Mouse (Mus musculus) hindbrain, embryonic 15.5 days (tissue): Measurements from ENCODE around the gene Foxred2. TPM values are rescaled to one million over a fixed set of nuclear protein-coding genes. Genes with fewer than 3 reads are reported as not detected.

ENCODE experiments used
- ATAC-seq: fragments of 200-750 bp; cut with Nextera tagmentation; 2 replicates; pipeline ENCODE4 v1.8.0; 2017; ENCODE audit warnings: low read depth, moderate number of reproducible peaks, moderate TSS enrichment; ENCODE audit not compliant: low FRiP score
- H3K27ac ChIP-seq: fragments of 300-500 bp; sonication (generic); replicated peaks from 2 replicates; pipeline ENCODE4 v1.5.1; 2015; ENCODE audit warnings: mild to moderate bottlenecking, inconsistent platforms
- H3K27me3 ChIP-seq: fragments of 300-500 bp; sonication (generic); 2 replicates; pipeline ENCODE4 v1.6.1; 2015; ENCODE audit warnings: control low read depth, inconsistent platforms
- H3K36me3 ChIP-seq: fragments of 300-500 bp; sonication (generic); 2 replicates; pipeline ENCODE4 v1.6.1; 2015; ENCODE audit warnings: control low read depth, inconsistent platforms
- H3K4me1 ChIP-seq: fragments of 300-500 bp; sonication (generic); replicated peaks from 2 replicates; pipeline ENCODE4 v1.6.1; 2015; ENCODE audit warnings: control low read depth, inconsistent platforms
- H3K4me2 ChIP-seq: fragments of 300-500 bp; sonication (generic); 2 replicates; pipeline ENCODE4 v1.6.1; 2015; ENCODE audit warnings: moderate library complexity, mild to moderate bottlenecking, inconsistent platforms
- H3K4me3 ChIP-seq: fragments of 300-500 bp; sonication (generic); 2 replicates; pipeline ENCODE4 v1.5.1; 2015; ENCODE audit warnings: mild to moderate bottlenecking, inconsistent platforms
- H3K9ac ChIP-seq: fragments of 300-500 bp; sonication (generic); 2 replicates; pipeline ENCODE4 v1.6.1; 2015; ENCODE audit warnings: inconsistent platforms
- H3K9me3 ChIP-seq: fragments of 300-500 bp; sonication (generic); 2 replicates; pipeline ENCODE4 v1.6.1; 2016; ENCODE audit warnings: control low read depth, inconsistent platforms
- WGBS: fragments of 180-500 bp; shearing (Covaris S2); methylation state at CpG from one replicate; pipeline ENCODE4 v1.1.7; 2015; 5-methylcytosine and 5-hydroxymethylcytosine counted together
- polyA plus RNA-seq: library from polyadenylated mRNA; unstranded; fragments of >200 nt; fragmentation: Nextera tagmentation; extraction: Ambion mirVana; gene quantifications from 2 replicates; pipeline ENCODE4 v1.2.1, GENCODE M21; 2015

Gene Foxred2
- polyA plus RNA-seq, 1 experiment from 2014 or later = 9.1 TPM

DNA sequence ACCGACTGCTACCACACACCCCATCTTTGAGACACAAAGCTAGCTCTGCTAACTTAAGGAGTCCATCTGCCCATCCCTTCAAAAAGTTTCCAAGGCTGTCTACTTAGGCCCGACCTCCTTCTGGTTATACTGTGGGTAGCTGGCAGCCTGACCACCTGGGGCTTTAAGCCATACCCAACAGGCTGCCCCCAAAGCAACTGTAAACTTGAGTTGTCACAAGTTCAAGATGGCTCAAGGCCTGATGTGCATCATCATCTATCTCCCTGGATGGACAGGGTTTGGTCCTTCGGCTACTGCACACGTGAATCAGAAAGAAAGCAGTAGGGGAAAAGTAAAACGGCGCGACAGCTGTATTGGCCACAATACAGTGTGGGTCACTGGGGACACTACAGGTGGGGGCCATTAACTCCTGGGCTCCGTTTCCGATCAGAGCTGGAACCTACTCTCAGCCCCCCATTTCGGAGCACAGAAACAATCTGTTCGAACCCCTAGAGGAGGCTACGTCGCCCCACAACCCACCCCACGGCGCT, 13.5 kb upstream of the Foxred2 start:
- H3K27me3 ChIP-seq = no peaks in the 10 kb centered on the region
- H3K4me3 ChIP-seq = peak overlapping the region; percentile 90
- peak overlapping the region; percentile 90 for H3K4me2 ChIP-seq
- peaks cover 26% of the 10 kb centered on the region for H3K4me1 ChIP-seq
- peak overlapping the region; percentile 99 for H3K27ac ChIP-seq
- peak overlapping the region; percentile 94 for H3K9ac ChIP-seq
- H3K9me3 ChIP-seq = no peaks in the 10 kb centered on the region
- ATAC-seq = 0 out of 2 replicates have a peak, but pooled peaks have one; percentile 7
- WGBS = 3% methylated on average over 15 of the region's 15 CpGs
- H3K36me3 ChIP-seq = peaks cover 32% of the 10 kb centered on the region

GRCm38 (mm10) chr15:77965117-77965528, 8.6 kb upstream of the Foxred2 start:
- H3K9me3 ChIP-seq = no peaks in the 10 kb centered on the region
- 85% methylated on average over 9 of the region's 9 CpGs for WGBS

DNA sequence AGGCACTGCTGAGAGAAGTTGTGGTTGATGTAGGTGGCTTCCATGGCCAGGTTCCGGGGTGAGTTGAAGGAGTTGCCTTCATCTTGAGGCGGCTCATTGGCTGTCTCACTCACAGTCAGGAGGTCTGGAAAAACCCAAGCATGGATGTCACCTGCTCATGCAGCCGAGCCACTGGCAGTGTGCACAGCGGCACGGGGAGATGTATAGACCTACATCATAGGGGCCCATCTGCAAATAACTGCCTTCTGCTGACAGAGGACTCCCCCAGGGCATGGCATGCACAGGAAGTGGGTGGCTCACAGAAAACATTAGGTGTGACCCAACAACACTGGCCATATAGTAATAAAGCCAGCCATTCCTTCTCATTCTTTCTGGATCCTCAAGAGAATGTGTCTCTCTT, 5.9 kb upstream of the Foxred2 start:
- Histone ChIP-seq H3K9me3 (no peaks in the 10 kb centered on the region), H3K27ac (no peak overlapping the region), H3K27me3 (no peaks in the 10 kb centered on the region), H3K36me3 (peaks cover 87% of the 10 kb centered on the region), H3K4me2 (no peak overlapping the region), H3K9ac (no peak overlapping the region), H3K4me1 (no peaks in the 10 kb centered on the region; the same call in 1 of the 2 replicates), H3K4me3 (no peak overlapping the region)
- WGBS = 96% methylated on average over 5 of the region's 5 CpGs
- ATAC-seq = no peak

More at GRCm38 (mm10) chr15:77965117-77965528, 8.6 kb upstream of the Foxred2 start:
- Histone ChIP-seq H3K36me3 (peaks cover 81% of the 10 kb centered on the region), H3K9ac (no peak overlapping the region), H3K4me3 (no peak overlapping the region), H3K4me2 (no peak overlapping the region), H3K27ac (no peak overlapping the region), H3K4me1 (peaks cover 18% of the 10 kb centered on the region), H3K27me3 (no peaks in the 10 kb centered on the region)
- ATAC-seq = no peak

- 90% methylated on average over 6 of the region's 6 CpGs for WGBS
- Histone ChIP-seq H3K4me3 (no peak overlapping the region), H3K27me3 (no peaks in the 10 kb centered on the region), H3K9me3 (no peaks in the 10 kb centered on the region), H3K9ac (no peak overlapping the region), H3K27ac (no peak overlapping the region), H3K4me2 (no peak overlapping the region), H3K4me1 (peaks cover 15% of the 10 kb centered on the region), H3K36me3 (peaks cover 69% of the 10 kb centered on the region)
- no peak for ATAC-seq
Observed at GRCm38 (mm10) chr15:77960693-77961092, 4.2 kb upstream of the Foxred2 start.

GRCm38 (mm10) chr15:77958071-77958470, 1.5 kb upstream of the Foxred2 start:
- 70% methylated on average over 3 of the region's 3 CpGs for WGBS

GRCm38 (mm10) chr15:77957625-77958024, 1.1 kb upstream of the Foxred2 start:
- Histone ChIP-seq H3K9ac (no peak overlapping the region), H3K4me3 (no peak overlapping the region), H3K27me3 (no peaks in the 10 kb centered on the region), H3K4me1 (peaks cover 35% of the 10 kb centered on the region), H3K36me3 (peaks cover 41% of the 10 kb centered on the region), H3K9me3 (no peaks in the 10 kb centered on the region), H3K4me2 (no peak overlapping the region), H3K27ac (no peak overlapping the region)
- ATAC-seq = no peak
- 49% methylated on average over 5 of the region's 5 CpGs for WGBS

More at GRCm38 (mm10) chr15:77958071-77958470, 1.5 kb upstream of the Foxred2 start:
- Histone ChIP-seq H3K36me3 (peaks cover 43% of the 10 kb centered on the region), H3K9ac (no peak overlapping the region), H3K27ac (no peak overlapping the region), H3K4me2 (no peak overlapping the region), H3K4me3 (no peak overlapping the region), H3K4me1 (peaks cover 35% of the 10 kb centered on the region), H3K27me3 (no peaks in the 10 kb centered on the region), H3K9me3 (no peaks in the 10 kb centered on the region)
- ATAC-seq = no peak

- peak; percentile 55 for ATAC-seq
- Histone ChIP-seq H3K9me3 (no peaks in the 10 kb centered on the region), H3K27me3 (no peaks in the 10 kb centered on the region), H3K4me1 (peaks cover 35% of the 10 kb centered on the region), H3K36me3 (peaks cover 33% of the 10 kb centered on the region), H3K4me3 (peak overlapping the region; percentile 60), H3K9ac (peak overlapping the region; percentile 63), H3K4me2 (peak overlapping the region; percentile 96), H3K27ac (peak overlapping the region; percentile 79)
- 9% methylated on average over 52 of the region's 52 CpGs for WGBS
Observed at GRCm38 (mm10) chr15:77955440-77956403, 800 bp downstream of the Foxred2 start.

GRCm38 (mm10) chr15:77954362-77954761, 2.2 kb downstream of the Foxred2 start:
- H3K9me3 ChIP-seq = no peaks in the 10 kb centered on the region
- H3K4me1 ChIP-seq = peaks cover 35% of the 10 kb centered on the region
- H3K4me3 ChIP-seq = no peak overlapping the region
- H3K9ac ChIP-seq = 0 out of 2 replicates have a peak overlapping the region, but pooled peaks have one; percentile 22
- H3K27ac ChIP-seq = no peak overlapping the region
- WGBS = 89% methylated on average over 2 of the region's 2 CpGs
- peaks cover 20% of the 10 kb centered on the region for H3K36me3 ChIP-seq
- peak overlapping the region; percentile 35 for H3K4me2 ChIP-seq
- no peaks in the 10 kb centered on the region for H3K27me3 ChIP-seq
- no peak for ATAC-seq

DNA sequence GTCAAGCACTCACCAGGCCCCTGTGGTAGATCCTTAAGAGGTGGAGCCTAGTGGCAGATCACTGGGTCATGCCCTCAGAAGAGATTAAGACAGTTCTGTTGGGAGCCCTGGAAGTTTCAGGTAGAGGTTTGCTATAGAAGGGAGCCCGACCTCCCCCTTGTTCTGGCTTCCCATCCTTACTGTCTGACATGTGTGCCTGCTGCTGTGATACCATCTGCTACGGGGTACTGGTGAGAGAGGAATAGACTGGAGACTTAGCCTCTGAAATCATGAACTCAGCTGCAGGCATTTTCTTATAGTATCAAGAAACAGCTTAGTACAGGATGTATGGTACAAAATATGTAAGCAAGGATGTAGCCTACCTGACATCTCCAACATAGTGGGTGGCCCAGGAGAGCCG, 3.6 kb downstream of the Foxred2 start:
- H3K27ac ChIP-seq = no peak overlapping the region
- WGBS = 88% methylated on average over 3 of the region's 3 CpGs
- no peak overlapping the region for H3K9ac ChIP-seq
- no peaks in the 10 kb centered on the region for H3K27me3 ChIP-seq
- no peak overlapping the region for H3K4me3 ChIP-seq
- H3K36me3 ChIP-seq = peaks cover 19% of the 10 kb centered on the region
- H3K4me2 ChIP-seq = no peak overlapping the region
- no peaks in the 10 kb centered on the region for H3K9me3 ChIP-seq
- H3K4me1 ChIP-seq = peaks cover 35% of the 10 kb centered on the region
- no peak for ATAC-seq

DNA sequence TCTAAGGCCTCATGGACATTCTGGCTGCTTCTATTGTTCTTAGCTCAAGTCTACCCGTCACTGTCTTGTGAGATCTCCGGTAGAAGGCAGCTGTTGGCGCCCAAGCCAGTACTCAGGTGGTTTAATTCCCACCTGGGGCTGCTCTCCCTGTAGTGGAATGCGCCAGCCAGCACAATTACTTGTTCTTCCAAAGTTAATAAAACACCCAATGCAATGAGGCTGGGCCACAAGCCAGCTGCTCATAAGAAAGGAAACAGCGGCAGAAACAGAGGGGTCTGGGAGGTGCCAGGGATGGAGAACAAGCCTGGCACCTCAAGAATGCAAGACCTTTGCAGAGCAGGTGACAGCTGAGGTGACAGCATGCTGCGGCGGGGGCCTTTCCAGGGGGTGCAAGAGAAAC, 7.5 kb downstream of the Foxred2 start:
- H3K27me3 ChIP-seq = no peaks in the 10 kb centered on the region
- ATAC-seq = no peak
- no peaks in the 10 kb centered on the region for H3K9me3 ChIP-seq
- H3K9ac ChIP-seq = no peak overlapping the region
- WGBS = 89% methylated on average over 7 of the region's 7 CpGs
- H3K4me3 ChIP-seq = no peak overlapping the region
- no peak overlapping the region for H3K27ac ChIP-seq
- peaks cover 44% of the 10 kb centered on the region for H3K36me3 ChIP-seq
- H3K4me2 ChIP-seq = no peak overlapping the region
- H3K4me1 ChIP-seq = peaks cover 6% of the 10 kb centered on the region

DNA sequence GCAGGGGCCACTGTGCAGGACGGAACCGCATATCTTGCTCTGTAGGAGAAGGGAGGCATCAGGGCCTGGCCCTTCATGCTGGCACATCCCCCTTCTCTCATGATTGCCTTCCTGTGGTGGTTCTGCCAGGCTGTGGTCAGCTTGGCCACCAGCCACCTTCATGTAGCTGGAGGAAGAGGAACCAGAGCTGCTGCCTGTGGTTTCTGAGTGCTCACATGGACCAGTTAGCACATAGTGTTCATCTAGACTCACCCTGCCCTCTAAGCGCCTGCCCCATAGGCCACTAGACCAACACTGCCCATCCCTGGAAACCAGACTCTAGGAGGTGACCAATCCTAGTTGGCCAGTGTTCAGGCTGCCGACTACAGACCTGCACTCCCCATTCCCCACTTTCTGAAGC, 10.8 kb downstream of the Foxred2 start:
- Histone ChIP-seq H3K9me3 (no peaks in the 10 kb centered on the region), H3K4me2 (no peak overlapping the region), H3K27ac (no peak overlapping the region), H3K4me1 (no peaks in the 10 kb centered on the region), H3K36me3 (peaks cover 50% of the 10 kb centered on the region), H3K4me3 (no peak overlapping the region), H3K9ac (no peak overlapping the region), H3K27me3 (no peaks in the 10 kb centered on the region)
- ATAC-seq = no peak
- WGBS = 92% methylated on average over 4 of the region's 4 CpGs

DNA sequence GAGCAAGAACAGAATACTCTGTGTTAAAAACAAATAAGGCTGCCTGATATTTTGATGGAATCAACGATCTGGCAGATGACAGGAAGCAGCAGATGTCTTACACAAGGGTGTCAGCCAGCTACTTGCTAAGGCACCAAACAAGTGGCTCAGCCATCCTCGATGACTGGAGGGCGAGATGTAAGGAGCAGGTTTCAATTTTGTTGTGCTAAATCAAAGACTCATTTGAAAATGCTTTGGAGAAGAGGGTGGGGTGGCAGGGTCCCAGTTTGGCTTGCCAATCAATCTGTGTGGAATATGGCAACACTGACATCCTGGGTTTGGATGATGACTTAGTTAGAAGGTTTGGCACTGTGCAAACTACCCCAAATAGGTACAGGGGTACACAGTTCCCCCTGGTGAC, 15.0 kb downstream of the Foxred2 start:
- no peak for ATAC-seq
- H3K36me3 ChIP-seq = peaks cover 32% of the 10 kb centered on the region
- 91% methylated on average over 3 of the region's 3 CpGs for WGBS
- no peak overlapping the region for H3K9ac ChIP-seq
- H3K9me3 ChIP-seq = no peaks in the 10 kb centered on the region
- H3K4me1 ChIP-seq = no peaks in the 10 kb centered on the region
- H3K4me3 ChIP-seq = no peak overlapping the region
- H3K27ac ChIP-seq = no peak overlapping the region
- no peaks in the 10 kb centered on the region for H3K27me3 ChIP-seq
- no peak overlapping the region for H3K4me2 ChIP-seq
